Mouse (Mus musculus): Measurements from ENCODE around the gene Wrap73. TPM values are rescaled to one million over a fixed set of nuclear protein-coding genes. Genes with fewer than 3 reads are reported as not detected.

Wrap73 gene
- total RNA-seq (2021), result 10 to 100 TPM; 10.9 to 11.6 TPM

DNA sequence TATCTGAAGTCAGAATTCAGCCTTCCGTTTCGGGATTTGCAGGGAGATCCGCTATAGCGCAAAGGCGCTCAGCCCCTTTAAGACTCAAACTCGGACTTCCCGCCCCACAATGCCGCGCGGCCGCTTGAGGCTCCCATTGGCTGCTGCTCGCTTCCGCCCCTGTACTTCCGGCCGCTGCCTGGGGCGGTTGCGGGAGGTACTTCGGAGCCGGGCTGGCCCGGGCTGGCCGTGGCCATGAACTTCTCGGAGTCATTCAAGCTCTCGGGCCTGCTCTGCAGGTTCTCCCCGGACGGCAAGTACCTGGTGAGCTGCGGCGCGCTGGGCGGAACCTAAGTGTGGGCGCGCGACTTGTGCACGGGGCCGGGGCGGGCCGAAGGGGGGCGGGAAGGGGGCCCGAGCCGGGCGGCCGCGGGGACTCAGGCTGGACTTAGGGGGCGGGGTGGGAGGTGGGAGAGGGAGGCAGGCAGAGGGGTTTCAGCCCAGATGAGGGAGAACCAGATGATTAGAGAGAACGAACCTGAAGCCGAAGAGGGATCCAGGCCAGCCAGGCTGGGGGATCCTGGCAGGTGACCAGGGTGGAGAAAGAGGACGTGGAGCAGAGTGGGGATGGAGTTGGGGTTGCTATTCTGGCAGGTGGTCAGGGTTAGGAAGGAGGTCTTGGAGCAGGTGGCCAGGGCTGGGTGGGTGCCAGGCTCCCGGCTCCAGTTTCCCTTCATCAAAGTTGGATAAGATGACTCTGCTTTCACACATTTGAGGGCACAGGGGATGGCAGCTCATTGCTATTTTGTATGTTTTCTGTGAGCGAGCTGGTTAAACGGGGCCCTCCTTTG is at the start of gene Wrap73:
Gene Wrap73, plus strand, starts transcription at position 162 of the 830 bp plus-strand sequence.
- intact Hi-C loops (cut with DNase I), result loop anchor here (10.0 kb wide), 1 partner anchor 188 kb away; the partner anchor contains the start of gene A430005L14Rik
- DNase-seq (ENCODE audit: low spot score), result peak; percentile 79

DNA sequence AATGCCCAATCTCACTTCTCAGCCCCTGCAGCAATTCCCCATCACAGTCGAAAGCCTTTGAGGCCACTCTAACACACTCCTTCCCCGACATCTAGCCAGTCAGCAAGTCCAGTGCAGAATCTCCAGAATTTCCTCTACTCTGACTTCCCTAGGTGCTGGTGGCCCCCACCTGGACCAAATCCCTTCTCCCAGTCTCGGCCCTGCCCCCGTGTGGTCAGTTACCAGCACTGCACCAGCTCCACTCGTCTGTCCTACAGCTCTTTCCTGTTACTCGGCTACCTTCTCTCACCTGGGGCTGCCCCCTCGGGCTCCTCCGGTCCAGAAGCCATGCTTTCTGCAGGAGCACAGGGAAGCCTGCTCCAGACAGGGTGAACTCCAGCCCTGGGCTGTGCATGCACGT is 49.0 kb upstream of the Wrap73 start:
- intact Hi-C loops (cut with DNase I), result no loop called here
- no peak for DNase-seq (ENCODE audit: low spot score)

- no peak for DNase-seq (ENCODE audit: low spot score)
- intact Hi-C loops (cut with DNase I), result no loop called here
Measured at GRCm38 (mm10) chr4:154096111-154096510, 46.1 kb upstream of the Wrap73 start.

DNA sequence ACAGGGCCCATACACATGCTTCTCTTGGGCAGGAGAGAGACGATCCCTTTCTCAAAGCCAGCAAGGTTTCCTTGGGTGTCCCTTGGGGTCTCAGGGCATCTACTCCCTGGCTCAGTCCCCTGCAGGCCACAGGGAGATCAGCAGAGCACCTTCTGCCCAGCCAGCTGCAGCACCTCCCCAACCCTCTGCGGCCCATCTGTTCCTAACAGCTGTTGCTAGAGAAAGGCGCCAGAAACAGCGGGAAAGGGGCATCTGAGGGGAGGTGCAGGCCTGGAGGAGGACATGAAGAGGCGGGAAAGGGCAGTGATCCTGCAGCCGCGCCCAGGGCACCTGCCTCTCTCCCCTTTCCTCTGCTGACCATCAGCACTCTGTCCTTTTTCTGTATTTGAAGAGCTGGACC is 42.8 kb upstream of the Wrap73 start:
- intact Hi-C loops (cut with DNase I), result no loop called here
- no peak for DNase-seq (ENCODE audit: low spot score)

DNA sequence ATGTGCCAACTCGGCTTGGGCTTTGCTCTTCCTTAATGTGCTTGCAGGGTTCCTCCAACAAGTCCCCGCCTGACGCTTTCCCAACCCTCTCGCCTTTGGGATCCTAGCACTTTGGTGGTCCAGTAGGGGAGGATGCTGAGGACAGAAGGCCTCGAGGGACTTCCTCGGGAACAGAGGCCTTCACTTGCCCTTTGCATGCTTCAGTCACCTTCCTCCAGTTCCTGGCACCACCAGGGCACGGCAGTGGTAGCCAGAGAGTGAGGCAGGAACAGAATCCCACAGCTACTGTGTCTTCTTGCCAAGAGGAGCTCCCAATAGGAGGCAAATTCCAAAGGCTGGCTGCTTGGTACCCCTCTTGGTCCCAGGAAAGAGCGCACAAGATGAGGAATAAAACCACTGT is 38.8 kb upstream of the Wrap73 start:
- intact Hi-C loops (cut with DNase I), result no loop called here
- DNase-seq (ENCODE audit: low spot score), result no peak

- intact Hi-C loops (cut with DNase I), result no loop called here
- no peak for DNase-seq (ENCODE audit: low spot score)
Measured at GRCm38 (mm10) chr4:154103912-154104311, 38.3 kb upstream of the Wrap73 start.

DNA sequence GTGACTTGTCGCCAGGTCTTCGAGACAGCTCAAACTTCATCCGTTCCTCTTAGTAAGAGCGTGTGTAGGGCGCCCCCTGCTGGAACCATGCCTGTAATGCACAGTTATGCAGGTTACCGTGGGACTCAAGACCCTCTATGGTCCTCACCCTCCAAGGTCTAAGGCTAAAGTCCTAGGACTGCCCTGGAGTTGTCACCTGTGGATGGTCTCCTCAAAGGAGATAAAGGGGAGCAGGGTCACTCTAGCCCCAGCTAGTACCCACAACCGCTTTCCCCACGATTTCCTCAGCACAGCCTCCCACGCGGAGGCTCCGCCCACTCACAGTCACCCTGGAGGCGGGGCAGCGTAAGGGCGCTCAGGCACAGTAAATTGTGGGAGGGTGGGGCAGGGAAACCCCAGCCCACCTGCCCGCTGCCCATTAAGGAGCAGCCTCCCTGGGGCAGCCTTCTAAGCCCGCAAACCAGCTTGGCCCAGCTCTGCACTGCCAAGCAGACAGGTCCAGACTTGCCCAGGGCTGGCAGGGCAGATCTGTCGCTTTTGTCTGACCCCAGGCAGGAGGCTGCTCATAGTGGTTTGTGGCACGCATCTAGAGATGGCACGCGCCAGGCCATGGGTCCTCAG is 36.7 kb upstream of the Wrap73 start:
- intact Hi-C loops (cut with DNase I), result no loop called here
- no peak for DNase-seq (ENCODE audit: low spot score)

DNA sequence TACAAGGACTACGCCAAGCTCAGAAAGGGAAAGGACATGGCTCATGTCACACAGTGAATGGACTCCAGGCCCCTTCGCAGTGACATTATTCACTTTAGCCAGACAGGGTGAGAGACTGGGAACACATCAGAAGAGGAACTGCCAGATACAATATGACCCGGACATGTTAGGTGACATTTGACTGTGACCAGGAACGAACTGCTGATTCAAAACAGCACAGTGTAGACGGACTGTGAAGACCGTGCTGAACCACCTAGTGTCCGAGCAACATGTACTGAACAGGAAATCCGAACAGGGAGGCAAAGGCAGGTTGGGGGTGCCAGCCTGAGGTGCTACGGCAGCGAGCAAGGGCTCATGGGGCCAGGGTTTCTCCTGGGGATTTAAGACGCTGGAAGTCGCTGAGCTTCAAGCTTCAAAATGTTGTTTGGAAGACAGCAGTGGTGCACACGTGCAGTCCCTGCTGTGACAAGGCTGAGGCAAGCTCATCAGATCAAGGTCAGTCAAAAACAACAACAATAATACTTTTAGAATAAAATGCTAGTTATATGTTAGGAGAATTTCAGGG is 35.6 kb upstream of the Wrap73 start:
- intact Hi-C loops (cut with DNase I), result no loop called here
- no peak for DNase-seq (ENCODE audit: low spot score)

- intact Hi-C loops (cut with DNase I), result no loop called here
- DNase-seq (ENCODE audit: low spot score), result no peak
Measured at GRCm38 (mm10) chr4:154109216-154109849, 32.8 kb upstream of the Wrap73 start.

DNA sequence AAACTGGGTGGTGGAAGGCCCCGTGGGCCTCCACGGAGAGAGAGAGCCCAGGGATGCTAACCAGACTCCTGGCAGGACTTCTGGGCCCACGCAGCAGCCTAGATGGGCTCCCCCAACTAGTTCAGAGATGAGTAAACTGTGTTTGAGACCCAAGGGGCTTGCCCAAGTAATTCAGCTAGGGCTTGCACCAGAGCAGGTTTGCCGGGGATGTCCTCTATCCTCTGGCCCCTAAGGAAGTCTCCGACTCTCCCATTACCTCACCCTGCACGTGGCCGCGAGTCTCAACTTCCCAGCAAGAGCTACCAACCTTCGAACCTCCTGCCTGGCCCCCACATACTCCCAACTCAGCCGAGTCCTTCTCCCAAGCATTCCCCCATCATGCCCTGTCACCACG is 32.3 kb upstream of the Wrap73 start:
- no peak for DNase-seq (ENCODE audit: low spot score)
- intact Hi-C loops (cut with DNase I), result no loop called here

GRCm38 (mm10) chr4:154116421-154116820 is 25.8 kb upstream of the Wrap73 start:
- DNase-seq (ENCODE audit: low spot score), result no peak
- intact Hi-C loops (cut with DNase I), result no loop called here

DNA sequence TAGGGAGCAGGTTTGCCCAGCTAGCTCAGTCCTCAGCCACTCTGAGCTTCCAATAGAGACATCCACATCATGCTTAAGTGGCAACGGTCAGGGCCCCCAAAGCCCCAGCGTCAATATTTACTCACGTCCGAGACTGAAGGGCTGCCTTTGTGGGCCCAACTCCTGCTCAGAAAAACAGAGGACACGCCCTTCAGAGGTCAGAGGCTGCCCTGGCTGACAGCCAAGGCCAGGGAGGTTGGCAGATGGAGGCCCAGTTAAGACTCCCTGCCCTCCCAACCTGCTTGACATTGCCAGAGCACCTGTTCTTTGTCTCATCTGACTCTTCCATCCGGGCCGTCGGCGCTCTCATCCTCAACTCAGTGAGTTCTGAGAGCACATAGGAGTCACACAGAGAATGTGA is 23.4 kb upstream of the Wrap73 start:
- DNase-seq (ENCODE audit: low spot score), result no peak
- intact Hi-C loops (cut with DNase I), result no loop called here

DNA sequence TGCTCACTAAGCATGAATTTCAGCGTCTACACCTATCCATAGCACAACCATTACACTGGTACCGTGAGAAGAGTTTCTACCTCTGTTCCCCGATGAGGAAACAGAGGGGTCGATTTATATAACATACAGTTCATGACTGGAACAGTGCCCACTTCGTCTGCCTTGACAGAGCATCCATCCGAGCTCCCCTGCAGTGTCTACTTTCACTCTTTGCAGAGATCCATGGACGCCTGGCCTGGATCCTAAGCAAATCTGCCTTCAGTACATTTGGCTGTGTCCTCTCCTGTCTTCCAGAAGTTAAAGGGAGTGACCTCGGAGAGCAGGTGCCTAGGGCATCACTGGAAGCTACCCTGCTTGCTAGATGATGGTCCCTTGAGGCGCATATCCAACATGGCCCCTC is 23.0 kb upstream of the Wrap73 start:
- no peak for DNase-seq (ENCODE audit: low spot score)
- intact Hi-C loops (cut with DNase I), result no loop called here

DNA sequence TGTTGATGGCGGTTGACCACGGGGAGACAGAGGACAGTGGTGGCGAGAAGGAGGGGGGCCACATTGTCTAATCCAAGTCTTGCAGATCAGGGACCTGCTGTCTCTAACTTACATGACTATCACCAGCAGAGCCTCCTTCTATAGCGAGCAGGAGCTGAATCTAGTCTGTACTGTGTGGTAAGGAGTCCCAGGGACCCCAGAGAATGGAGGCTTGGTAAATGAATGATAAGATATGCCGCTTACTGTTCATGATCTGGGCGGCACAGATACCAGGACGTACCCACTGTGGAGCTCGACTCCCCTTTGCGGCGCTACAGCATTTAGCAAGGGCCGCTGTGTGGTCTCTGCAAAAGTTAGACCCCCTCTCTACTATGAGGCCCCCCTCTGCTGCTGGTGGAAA is 20.4 kb upstream of the Wrap73 start:
- intact Hi-C loops (cut with DNase I), result no loop called here
- no peak for DNase-seq (ENCODE audit: low spot score)

DNA sequence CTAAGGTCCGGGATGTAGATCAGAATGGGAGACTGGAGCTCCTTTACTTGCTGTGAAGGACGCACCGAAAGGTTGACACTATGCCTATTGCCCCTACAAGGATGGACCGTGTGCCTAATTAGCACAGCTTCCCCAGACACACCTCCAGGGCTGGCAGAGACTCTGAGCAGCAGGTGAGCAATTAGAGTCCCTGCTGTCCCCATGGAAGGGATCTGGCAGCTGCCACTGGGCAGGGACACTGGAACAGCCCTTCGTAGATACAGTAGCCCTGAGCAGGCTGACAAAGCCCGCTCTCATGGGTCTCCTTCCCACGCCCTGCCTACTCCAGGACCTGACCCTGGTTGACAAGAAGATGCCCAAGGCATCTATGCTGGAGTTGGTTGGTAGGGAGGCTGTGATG is 19.8 kb upstream of the Wrap73 start:
- DNase-seq (ENCODE audit: low spot score), result no peak
- intact Hi-C loops (cut with DNase I), result no loop called here

DNA sequence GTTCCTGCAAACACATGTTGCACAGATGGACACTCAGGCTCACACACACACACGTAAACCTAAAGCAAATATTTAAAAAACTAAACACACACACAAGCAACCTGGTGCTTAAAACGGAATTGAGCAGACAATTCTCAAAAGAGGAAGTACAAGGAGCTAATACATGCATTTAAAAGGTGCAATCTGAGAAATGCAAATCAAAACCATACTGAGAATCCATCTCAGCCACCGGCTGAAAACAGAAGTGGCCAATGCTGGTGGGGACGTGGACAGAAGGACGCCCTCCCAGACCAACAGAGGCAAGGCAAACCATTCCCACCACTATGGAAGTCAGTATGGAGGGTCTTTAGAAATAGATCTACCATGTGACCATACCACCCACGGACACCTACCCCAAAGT is 18.6 kb upstream of the Wrap73 start:
- DNase-seq (ENCODE audit: low spot score), result no peak
- intact Hi-C loops (cut with DNase I), result no loop called here

GRCm38 (mm10) chr4:154125202-154125601 is 17.0 kb upstream of the Wrap73 start:
- DNase-seq (ENCODE audit: low spot score), result no peak
- intact Hi-C loops (cut with DNase I), result no loop called here

GRCm38 (mm10) chr4:154127273-154127672 is 14.9 kb upstream of the Wrap73 start:
- no peak for DNase-seq (ENCODE audit: low spot score)
- intact Hi-C loops (cut with DNase I), result no loop called here

- intact Hi-C loops (cut with DNase I), result no loop called here
- DNase-seq (ENCODE audit: low spot score), result no peak
Measured at GRCm38 (mm10) chr4:154129950-154130349, 12.2 kb upstream of the Wrap73 start.

DNA sequence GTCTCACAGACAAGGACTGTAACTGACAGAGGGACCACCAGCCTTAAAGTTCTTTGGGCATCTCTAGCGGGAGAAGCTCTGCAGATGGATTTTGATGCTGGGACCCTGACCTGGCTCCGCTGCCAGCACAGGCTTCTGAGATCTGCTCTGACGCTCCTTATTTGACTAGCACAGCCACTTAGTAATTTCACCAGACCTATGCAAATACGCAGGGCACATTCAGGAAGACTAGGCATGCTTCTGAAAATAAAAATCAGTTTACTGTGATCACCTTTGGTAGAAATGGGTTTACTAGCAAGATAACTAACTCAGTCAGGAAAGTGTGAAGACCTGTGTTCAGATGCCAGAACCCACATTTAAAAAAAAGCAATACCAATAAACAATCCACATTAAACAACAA is 10.3 kb upstream of the Wrap73 start:
- DNase-seq (ENCODE audit: low spot score), result no peak
- intact Hi-C loops (cut with DNase I), result no loop called here

DNA sequence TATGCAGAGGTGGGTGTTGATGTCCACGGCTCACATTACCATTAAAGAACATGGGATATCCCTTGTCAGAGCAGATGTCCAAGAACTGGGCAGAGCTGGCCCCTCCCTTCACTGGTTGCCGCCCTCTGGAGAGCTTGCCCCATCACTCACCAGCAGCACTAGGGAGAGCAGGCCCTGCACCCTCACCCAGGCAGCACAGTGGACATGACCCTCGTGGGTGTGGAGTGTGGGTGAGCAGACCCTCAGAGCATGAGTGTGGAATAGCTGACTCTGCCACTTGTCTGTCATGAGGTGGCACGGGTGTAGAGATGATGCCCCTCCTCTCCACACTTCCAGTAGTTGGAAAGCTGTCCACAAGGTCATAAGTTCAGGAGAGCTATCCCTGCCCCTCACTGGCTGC is 7.4 kb upstream of the Wrap73 start:
- no peak for DNase-seq (ENCODE audit: low spot score)
- intact Hi-C loops (cut with DNase I), result no loop called here

All from heart, postnatal 25 days (tissue).